Mouse (Mus musculus): Measurements from ENCODE around the gene Pou2f3. TPM values are rescaled to one million over a fixed set of nuclear protein-coding genes. Genes with fewer than 3 reads are reported as not detected.
"Not testable (repeated sequence)": the region's sequence is repeated elsewhere in the genome, so short reads cannot be mapped to it uniquely, and the experiment has no call there.

The Pou2f3 gene
- total RNA-seq, 1 experiment from 2014 or later: not detected

- ATAC-seq (replicated peaks in 1 of 2; ENCODE audit: insufficient read depth in 1 of 2, low FRiP score in 2 of 2, low TSS enrichment in 1 of 2, low read depth in 1 of 2, poor library complexity in 2 of 2, severe bottlenecking in 2 of 2): no peak
Observed at GRCm38 (mm10) chr9:43131940-43132339, 78.2 kb downstream of the Pou2f3 start.

GRCm38 (mm10) chr9:43130684-43131083 lies 79.5 kb downstream of the Pou2f3 start:
- no peak for ATAC-seq (replicated peaks in 1 of 2; ENCODE audit: insufficient read depth in 1 of 2, low FRiP score in 2 of 2, low TSS enrichment in 1 of 2, low read depth in 1 of 2, poor library complexity in 2 of 2, severe bottlenecking in 2 of 2)

- ATAC-seq (replicated peaks in 1 of 2; ENCODE audit: insufficient read depth in 1 of 2, low FRiP score in 2 of 2, low TSS enrichment in 1 of 2, low read depth in 1 of 2, poor library complexity in 2 of 2, severe bottlenecking in 2 of 2): no peak
Observed at GRCm38 (mm10) chr9:43127101-43127787, 82.9 kb downstream of the Pou2f3 start.

- peak in 1 of 2 experiments; percentile 53; a peak in 1 of 4 replicates for ATAC-seq (replicated peaks in 1 of 2; ENCODE audit: insufficient read depth in 1 of 2, low FRiP score in 2 of 2, low TSS enrichment in 1 of 2, low read depth in 1 of 2, poor library complexity in 2 of 2, severe bottlenecking in 2 of 2)
Observed at GRCm38 (mm10) chr9:43122379-43122778, 87.8 kb downstream of the Pou2f3 start.

- ATAC-seq (replicated peaks in 1 of 2; ENCODE audit: insufficient read depth in 1 of 2, low FRiP score in 2 of 2, low TSS enrichment in 1 of 2, low read depth in 1 of 2, poor library complexity in 2 of 2, severe bottlenecking in 2 of 2): not testable (repeated sequence)
Observed at GRCm38 (mm10) chr9:43121948-43122347, 88.2 kb downstream of the Pou2f3 start.

GRCm38 (mm10) chr9:43116997-43117336 lies 93.2 kb downstream of the Pou2f3 start:
- no peak for ATAC-seq (replicated peaks in 1 of 2; ENCODE audit: insufficient read depth in 1 of 2, low FRiP score in 2 of 2, low TSS enrichment in 1 of 2, low read depth in 1 of 2, poor library complexity in 2 of 2, severe bottlenecking in 2 of 2)

GRCm38 (mm10) chr9:43116134-43116996 lies 93.8 kb downstream of the Pou2f3 start, which contains the start of gene Tmem136:
TSS of gene Tmem136 (minus strand) at chr9:43116570.
- peak; percentile 51 to 56; a peak in 3 of 4 replicates for ATAC-seq (replicated peaks in 1 of 2; ENCODE audit: insufficient read depth in 1 of 2, low FRiP score in 2 of 2, low TSS enrichment in 1 of 2, low read depth in 1 of 2, poor library complexity in 2 of 2, severe bottlenecking in 2 of 2)

- ATAC-seq (replicated peaks in 1 of 2; ENCODE audit: insufficient read depth in 1 of 2, low FRiP score in 2 of 2, low TSS enrichment in 1 of 2, low read depth in 1 of 2, poor library complexity in 2 of 2, severe bottlenecking in 2 of 2): no peak
Observed at GRCm38 (mm10) chr9:43115431-43116133, 94.6 kb downstream of the Pou2f3 start.

- no peak for ATAC-seq (replicated peaks in 1 of 2; ENCODE audit: insufficient read depth in 1 of 2, low FRiP score in 2 of 2, low TSS enrichment in 1 of 2, low read depth in 1 of 2, poor library complexity in 2 of 2, severe bottlenecking in 2 of 2)
Observed at GRCm38 (mm10) chr9:43114833-43115232, 95.3 kb downstream of the Pou2f3 start.

GRCm38 (mm10) chr9:43110286-43110980 lies 99.7 kb downstream of the Pou2f3 start:
- no peak for ATAC-seq (replicated peaks in 1 of 2; ENCODE audit: insufficient read depth in 1 of 2, low FRiP score in 2 of 2, low TSS enrichment in 1 of 2, low read depth in 1 of 2, poor library complexity in 2 of 2, severe bottlenecking in 2 of 2)

GRCm38 (mm10) chr9:43109125-43109524 lies 101.0 kb downstream of the Pou2f3 start:
- no peak for ATAC-seq (replicated peaks in 1 of 2; ENCODE audit: insufficient read depth in 1 of 2, low FRiP score in 2 of 2, low TSS enrichment in 1 of 2, low read depth in 1 of 2, poor library complexity in 2 of 2, severe bottlenecking in 2 of 2)

- ATAC-seq (replicated peaks in 1 of 2; ENCODE audit: insufficient read depth in 1 of 2, low FRiP score in 2 of 2, low TSS enrichment in 1 of 2, low read depth in 1 of 2, poor library complexity in 2 of 2, severe bottlenecking in 2 of 2): no peak
Observed at GRCm38 (mm10) chr9:43108721-43109120, 101.4 kb downstream of the Pou2f3 start.

GRCm38 (mm10) chr9:43108081-43108480 lies 102.1 kb downstream of the Pou2f3 start:
- ATAC-seq (replicated peaks in 1 of 2; ENCODE audit: insufficient read depth in 1 of 2, low FRiP score in 2 of 2, low TSS enrichment in 1 of 2, low read depth in 1 of 2, poor library complexity in 2 of 2, severe bottlenecking in 2 of 2): no peak

GRCm38 (mm10) chr9:43107555-43107954 lies 102.6 kb downstream of the Pou2f3 start:
- ATAC-seq (replicated peaks in 1 of 2; ENCODE audit: insufficient read depth in 1 of 2, low FRiP score in 2 of 2, low TSS enrichment in 1 of 2, low read depth in 1 of 2, poor library complexity in 2 of 2, severe bottlenecking in 2 of 2): no peak

- ATAC-seq (replicated peaks in 1 of 2; ENCODE audit: insufficient read depth in 1 of 2, low FRiP score in 2 of 2, low TSS enrichment in 1 of 2, low read depth in 1 of 2, poor library complexity in 2 of 2, severe bottlenecking in 2 of 2): no peak
Observed at GRCm38 (mm10) chr9:43107187-43107517, 103.0 kb downstream of the Pou2f3 start, which contains the start of gene Arhgef12. TSS of gene Arhgef12 (minus strand) at chr9:43107239.

- ATAC-seq (replicated peaks in 1 of 2; ENCODE audit: insufficient read depth in 1 of 2, low FRiP score in 2 of 2, low TSS enrichment in 1 of 2, low read depth in 1 of 2, poor library complexity in 2 of 2, severe bottlenecking in 2 of 2): no peak; a peak in 1 of 4 replicates
Observed at GRCm38 (mm10) chr9:43106426-43107186, 103.6 kb downstream of the Pou2f3 start.

Data from hematopoietic stem cell, adult 5-6 weeks (primary cell).